Mouse (Mus musculus): ENCODE measurements at regions not wholly inside any gene's neighbourhood (a gene's known extent, or its start where the extent isn't known, plus 50 kb on each side); places are given as distances from the start of the nearest gene placed in this dataset.

DNA sequence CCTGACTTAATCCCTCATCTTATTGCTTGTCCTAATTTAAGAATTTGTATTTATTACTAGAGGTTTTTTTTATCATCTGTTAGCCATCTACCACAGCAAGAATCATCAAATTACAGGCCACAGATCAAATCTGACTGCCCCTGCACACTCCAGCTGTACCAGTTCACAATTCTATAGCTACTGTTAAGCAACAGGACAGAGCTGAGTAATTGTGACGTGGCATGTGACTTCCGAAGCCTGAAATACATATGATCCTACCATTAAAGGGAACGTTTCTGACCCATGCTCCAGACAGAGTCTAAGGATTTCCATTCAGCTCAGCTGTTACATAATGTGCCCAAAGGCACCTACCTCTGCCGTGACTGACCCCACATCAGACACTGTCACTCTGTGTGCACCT is 74.0 kb upstream of the Mboat1 start:
- Histone ChIP-seq H3K27me3 (ENCODE audit: control insufficient read depth, insufficient read depth, low read length, poor library complexity, severe bottlenecking) (no peaks in the 10 kb centered on the region), H3K9me3 (replicated peaks; ENCODE audit: control insufficient read depth, insufficient read depth, low read length, poor library complexity, severe bottlenecking) (no peaks in the 10 kb centered on the region), H3K36me3 (ENCODE audit: control insufficient read depth, insufficient read depth, low read length, poor library complexity, severe bottlenecking) (no peaks in the 10 kb centered on the region), H3K4me3 (ENCODE audit: low read depth, low read length) (no peak overlapping the region), H3K9ac (ENCODE audit: low read depth, poor library complexity, severe bottlenecking) (no peak overlapping the region), H3K27ac (ENCODE audit: insufficient read depth, low read length) (no peak overlapping the region), H3K4me1 (ENCODE audit: control insufficient read depth, insufficient read depth, low read length) (no peaks in the 10 kb centered on the region)
- TF ChIP-seq POLR2A (IDR thresholded peaks at IDR 0.05; ENCODE audit: insufficient read depth, low read length) (no peak), EP300 (IDR thresholded peaks at IDR 0.05; ENCODE audit: insufficient read depth, low read depth, low read length) (no peak), CTCF (IDR thresholded peaks at IDR 0.05; ENCODE audit: low read depth, low read length) (no peak)

DNA sequence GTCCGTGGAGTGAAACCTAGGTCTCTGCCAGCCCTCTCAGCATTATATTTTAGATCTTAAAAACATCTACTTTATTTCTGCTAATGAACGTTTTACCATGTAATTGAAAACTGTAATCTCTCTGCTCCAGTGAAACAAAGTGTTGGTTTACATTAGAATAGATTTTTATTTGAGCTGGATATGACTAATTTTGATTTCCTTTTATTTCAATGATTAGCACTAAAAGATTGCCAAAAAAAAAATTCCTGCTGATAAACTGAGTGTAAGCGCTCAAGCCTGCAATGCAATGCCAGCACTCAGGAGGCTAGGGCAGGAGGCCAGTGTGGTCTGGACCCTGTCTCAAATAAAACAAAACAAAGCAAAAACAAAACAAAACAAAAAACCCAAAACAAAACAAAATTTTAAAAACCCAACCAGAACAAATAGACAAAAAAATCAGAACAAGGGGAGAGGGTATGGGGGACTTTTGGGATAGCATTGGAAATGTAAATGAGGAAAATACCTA is 69.3 kb upstream of the E2f3 start:
- TF ChIP-seq POLR2A (IDR thresholded peaks at IDR 0.05; ENCODE audit: insufficient read depth, low read length), result no peak
- TF ChIP-seq CTCF (IDR thresholded peaks at IDR 0.05; ENCODE audit: low read depth, low read length), result no peak
- TF ChIP-seq EP300 (IDR thresholded peaks at IDR 0.05; ENCODE audit: insufficient read depth, low read depth, low read length), result no peak
- no peaks in the 10 kb centered on the region for H3K4me1 ChIP-seq (ENCODE audit: control insufficient read depth, insufficient read depth, low read length)
- no peak overlapping the region for H3K27ac ChIP-seq (ENCODE audit: insufficient read depth, low read length)
- no peak overlapping the region for H3K4me3 ChIP-seq (ENCODE audit: low read depth, low read length)
- no peaks in the 10 kb centered on the region for H3K9me3 ChIP-seq (replicated peaks; ENCODE audit: control insufficient read depth, insufficient read depth, low read length, poor library complexity, severe bottlenecking)
- H3K9ac ChIP-seq (ENCODE audit: low read depth, poor library complexity, severe bottlenecking), result no peak overlapping the region
- H3K27me3 ChIP-seq (ENCODE audit: control insufficient read depth, insufficient read depth, low read length, poor library complexity, severe bottlenecking), result no peaks in the 10 kb centered on the region
- H3K36me3 ChIP-seq (ENCODE audit: control insufficient read depth, insufficient read depth, low read length, poor library complexity, severe bottlenecking), result no peaks in the 10 kb centered on the region

DNA sequence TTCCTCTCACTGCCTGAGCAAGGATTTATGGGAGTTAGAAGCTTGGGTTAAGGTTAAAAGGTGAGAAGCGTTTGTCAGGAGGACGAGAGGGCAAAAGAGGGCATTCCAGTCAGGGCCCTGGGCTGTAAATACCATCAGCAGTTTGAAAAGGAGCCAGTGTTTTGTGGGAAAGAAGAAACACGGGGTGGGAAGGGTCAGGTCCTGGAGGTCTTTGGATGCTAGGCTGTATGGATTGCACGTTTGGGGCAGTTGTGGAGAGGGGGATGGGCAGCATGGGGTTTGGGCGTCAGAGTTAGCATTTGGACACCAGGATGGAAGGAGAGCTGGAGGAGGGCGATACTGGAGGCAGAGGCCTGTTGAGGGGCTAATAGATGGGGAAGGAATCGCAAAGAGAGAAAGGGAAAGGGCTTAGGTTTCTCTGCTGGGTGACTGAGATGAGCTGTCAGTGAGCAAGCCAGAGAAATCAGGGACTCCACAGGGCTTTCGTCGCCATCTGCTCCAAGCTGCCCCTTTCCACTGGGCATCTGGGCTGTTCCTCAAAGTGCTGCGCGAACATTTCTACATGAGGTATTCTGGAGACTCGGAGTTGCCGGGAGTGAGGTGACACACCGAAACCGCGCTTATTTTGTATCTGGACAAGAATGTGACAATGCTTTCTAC is 66.2 kb upstream of the E2f3 start:
- H3K36me3 ChIP-seq (ENCODE audit: control insufficient read depth, insufficient read depth, low read length, poor library complexity, severe bottlenecking), result no peaks in the 10 kb centered on the region
- H3K27me3 ChIP-seq (ENCODE audit: control insufficient read depth, insufficient read depth, low read length, poor library complexity, severe bottlenecking), result no peaks in the 10 kb centered on the region
- no peaks in the 10 kb centered on the region for H3K9me3 ChIP-seq (replicated peaks; ENCODE audit: control insufficient read depth, insufficient read depth, low read length, poor library complexity, severe bottlenecking)
- H3K9ac ChIP-seq (ENCODE audit: low read depth, poor library complexity, severe bottlenecking), result no peak overlapping the region
- TF ChIP-seq CTCF (IDR thresholded peaks at IDR 0.05; ENCODE audit: low read depth, low read length) (no peak), EP300 (IDR thresholded peaks at IDR 0.05; ENCODE audit: insufficient read depth, low read depth, low read length) (no peak), POLR2A (IDR thresholded peaks at IDR 0.05; ENCODE audit: insufficient read depth, low read length) (no peak)
- H3K4me1 ChIP-seq (ENCODE audit: control insufficient read depth, insufficient read depth, low read length), result no peaks in the 10 kb centered on the region
- no peak overlapping the region for H3K4me3 ChIP-seq (ENCODE audit: low read depth, low read length)
- H3K27ac ChIP-seq (ENCODE audit: insufficient read depth, low read length), result no peak overlapping the region

DNA sequence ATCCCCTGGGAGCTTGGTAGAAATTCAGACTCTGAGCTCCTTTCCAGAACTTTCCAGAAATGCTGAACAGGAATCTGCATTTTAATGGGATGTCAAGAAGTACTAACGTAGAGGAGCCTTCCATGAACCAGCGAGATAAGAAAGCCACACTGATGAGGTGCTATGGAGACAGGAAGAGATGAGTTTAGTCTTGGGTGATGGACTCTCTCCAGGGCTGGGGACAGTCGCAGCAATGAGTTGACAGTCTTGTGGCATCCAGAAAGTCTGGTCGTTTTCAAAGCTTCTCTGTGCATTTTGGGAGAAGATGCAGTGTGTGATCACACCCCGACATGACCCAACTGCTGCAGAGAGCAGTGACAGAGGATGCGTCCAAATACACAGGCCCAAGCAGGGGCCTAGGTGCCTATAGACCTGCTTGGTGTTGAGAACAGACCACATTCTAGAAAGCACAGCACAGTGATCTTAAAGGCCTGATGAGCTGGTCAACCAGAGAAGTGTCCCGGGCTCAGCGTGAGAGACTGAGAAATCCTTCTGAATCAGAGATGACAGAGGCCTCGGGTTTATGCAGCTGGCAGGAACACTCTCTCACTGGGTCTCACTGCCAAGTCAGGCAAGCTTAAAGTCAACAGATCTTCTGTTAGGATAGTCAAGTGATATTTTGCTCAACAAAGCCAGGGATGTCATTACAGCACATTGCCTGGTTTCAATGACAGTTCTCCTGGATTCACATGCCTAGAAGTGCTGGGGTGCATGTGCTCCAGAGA is 65.1 kb upstream of the E2f3 start:
- no peak overlapping the region for H3K27ac ChIP-seq (ENCODE audit: insufficient read depth, low read length)
- no peaks in the 10 kb centered on the region for H3K4me1 ChIP-seq (ENCODE audit: control insufficient read depth, insufficient read depth, low read length)
- no peak overlapping the region for H3K9ac ChIP-seq (ENCODE audit: low read depth, poor library complexity, severe bottlenecking)
- no peaks in the 10 kb centered on the region for H3K9me3 ChIP-seq (replicated peaks; ENCODE audit: control insufficient read depth, insufficient read depth, low read length, poor library complexity, severe bottlenecking)
- H3K4me3 ChIP-seq (ENCODE audit: low read depth, low read length), result no peak overlapping the region
- TF ChIP-seq EP300 (IDR thresholded peaks at IDR 0.05; ENCODE audit: insufficient read depth, low read depth, low read length), result no peak
- TF ChIP-seq POLR2A (IDR thresholded peaks at IDR 0.05; ENCODE audit: insufficient read depth, low read length), result no peak
- no peak for TF ChIP-seq CTCF (IDR thresholded peaks at IDR 0.05; ENCODE audit: low read depth, low read length)
- no peaks in the 10 kb centered on the region for H3K27me3 ChIP-seq (ENCODE audit: control insufficient read depth, insufficient read depth, low read length, poor library complexity, severe bottlenecking)
- no peaks in the 10 kb centered on the region for H3K36me3 ChIP-seq (ENCODE audit: control insufficient read depth, insufficient read depth, low read length, poor library complexity, severe bottlenecking)

DNA sequence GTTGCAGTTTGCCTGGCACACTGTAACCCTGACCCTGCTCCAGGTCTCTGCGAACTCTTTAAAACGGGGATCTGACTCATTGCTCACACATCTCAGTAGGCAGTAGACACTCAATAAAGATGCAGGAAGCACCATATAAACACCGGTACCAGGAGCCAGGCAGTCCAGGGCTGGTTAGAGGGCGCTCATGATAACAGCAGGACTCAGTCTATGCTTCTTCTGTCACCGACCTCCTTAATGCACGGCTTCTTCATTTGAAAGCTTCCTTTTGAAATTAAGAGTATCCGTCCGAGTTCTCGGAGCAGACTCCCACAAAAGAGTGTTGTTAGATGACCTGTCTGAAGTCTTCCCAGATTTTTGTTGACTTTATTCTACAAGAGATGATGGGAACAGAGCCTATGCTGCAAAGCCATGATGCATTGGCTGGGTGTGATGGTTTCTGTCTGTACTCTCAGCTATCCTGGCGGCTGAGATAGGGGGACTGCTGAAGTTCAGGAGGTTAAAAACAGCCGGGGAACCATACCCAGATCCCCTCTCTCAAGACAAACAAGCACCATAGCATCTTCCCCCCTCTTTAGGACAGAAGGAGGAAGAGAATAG is 62.5 kb upstream of the E2f3 start:
- Histone ChIP-seq H3K4me3 (ENCODE audit: low read depth, low read length) (no peak overlapping the region), H3K27ac (ENCODE audit: insufficient read depth, low read length) (no peak overlapping the region), H3K27me3 (ENCODE audit: control insufficient read depth, insufficient read depth, low read length, poor library complexity, severe bottlenecking) (no peaks in the 10 kb centered on the region), H3K4me1 (ENCODE audit: control insufficient read depth, insufficient read depth, low read length) (no peaks in the 10 kb centered on the region), H3K9me3 (replicated peaks; ENCODE audit: control insufficient read depth, insufficient read depth, low read length, poor library complexity, severe bottlenecking) (no peaks in the 10 kb centered on the region), H3K36me3 (ENCODE audit: control insufficient read depth, insufficient read depth, low read length, poor library complexity, severe bottlenecking) (no peaks in the 10 kb centered on the region), H3K9ac (ENCODE audit: low read depth, poor library complexity, severe bottlenecking) (no peak overlapping the region)
- TF ChIP-seq EP300 (IDR thresholded peaks at IDR 0.05; ENCODE audit: insufficient read depth, low read depth, low read length) (no peak), POLR2A (IDR thresholded peaks at IDR 0.05; ENCODE audit: insufficient read depth, low read length) (no peak), CTCF (IDR thresholded peaks at IDR 0.05; ENCODE audit: low read depth, low read length) (no peak)
